Mouse (Mus musculus): ENCODE results near the gene Phb2. TPM values are rescaled to one million over a fixed set of nuclear protein-coding genes. Genes with fewer than 3 reads are reported as not detected.

Phb2 gene
- total RNA-seq, 2 experiments from 2014 or later, result 133 to 144 TPM

- no peak for DNase-seq (ENCODE audit: low spot score in 2 of 2)
- intact Hi-C loops (cut with DNase I), result no loop called here
Measured at GRCm38 (mm10) chr6:124758849-124759232, 46.7 kb downstream of the Phb2 start.

GRCm38 (mm10) chr6:124759259-124759658, 47.1 kb downstream of the Phb2 start:
- peak; percentile 83 to 85 for DNase-seq (ENCODE audit: low spot score in 2 of 2)
- intact Hi-C loops (cut with DNase I), result no loop called here

- intact Hi-C loops (cut with DNase I), result no loop called here
- no peak for DNase-seq (ENCODE audit: low spot score in 2 of 2)
Measured at GRCm38 (mm10) chr6:124765951-124766350, 53.8 kb downstream of the Phb2 start.

Small RNAs within 50 kb of the gene (microRNA-seq; reads per million reads assigned to microRNA genes)
- gene Mir141 (0.53 to 1.0 reads per million in 2 experiments), gene Mir200c (22.9 to 26.6 reads per million in 2 experiments)

Other genes starting within 250 kb of the Phb2 start
- 100 to 1,000 TPM; 371 to 377 TPM for gene Clstn3, start 247.5 kb upstream of the Phb2 start, total RNA-seq (2021)
- gene C1rl, start 219.2 kb upstream of the Phb2 start, total RNA-seq (2021), result under 1 TPM; 0.18 to 0.59 TPM
- gene C1ra, start 199.9 kb upstream of the Phb2 start, total RNA-seq (2021), result 1 to 10 TPM; 1.1 to 1.3 TPM
- 1 to 10 TPM; 1.4 to 1.6 TPM for gene C1s1, start 170.0 kb upstream of the Phb2 start, total RNA-seq (2021)
- gene C1rb, start 142.0 kb upstream of the Phb2 start, total RNA-seq (2021), result under 1 TPM in 1 of 2 experiments, not detected in 1; 0.18 TPM
- under 1 TPM; 0.26 to 0.57 TPM for gene C1s2, start 76.3 kb upstream of the Phb2 start, total RNA-seq (2021)
- gene Lpcat3, start 49.3 kb upstream of the Phb2 start, total RNA-seq (2021), result 10 to 100 TPM; 33.8 to 37.1 TPM
- gene Emg1, start 158 bp upstream of the Phb2 start, total RNA-seq (2021), result 10 to 100 TPM; 45.6 to 45.9 TPM
- 1 to 10 TPM; 3.6 to 4.0 TPM for gene Ptpn6, start 26.4 kb downstream of the Phb2 start, total RNA-seq (2021)
- 100 to 1,000 TPM; 294 to 301 TPM for gene Grcc10, start 29.0 kb downstream of the Phb2 start, total RNA-seq (2021)
- gene Gm45234, start 43.7 kb downstream of the Phb2 start, total RNA-seq (2021), result not detected
- gene Atn1, start 44.2 kb downstream of the Phb2 start, total RNA-seq (2021), result 100 to 1,000 TPM; 147 to 166 TPM
- 100 to 1,000 TPM; 719 to 758 TPM for gene Eno2, start 57.3 kb downstream of the Phb2 start, total RNA-seq (2021)
- gene Lrrc23, start 67.4 kb downstream of the Phb2 start, total RNA-seq (2021), result under 1 TPM; 0.47 to 0.81 TPM
- 1 to 10 TPM; 2.9 to 5.3 TPM for gene Spsb2, start 96.3 kb downstream of the Phb2 start, total RNA-seq (2021)
- 100 to 1,000 TPM; 629 to 634 TPM for gene Tpi1, start 102.0 kb downstream of the Phb2 start, total RNA-seq (2021)
- gene Usp5, start 117.1 kb downstream of the Phb2 start, total RNA-seq (2021), result 100 to 1,000 TPM; 178 to 184 TPM
- 1 to 10 TPM; 1.6 to 1.7 TPM for gene Cdca3, start 117.2 kb downstream of the Phb2 start, total RNA-seq (2021)
- not detected for gene Gnb3, start 127.9 kb downstream of the Phb2 start, total RNA-seq (2021)
- 10 to 100 TPM; 25.9 to 32.9 TPM for gene P3h3, start 145.4 kb downstream of the Phb2 start, total RNA-seq (2021)
- gene Gpr162, start 151.6 kb downstream of the Phb2 start, total RNA-seq (2021), result 100 to 1,000 TPM; 220 to 231 TPM
- gene Cd4, start 175.9 kb downstream of the Phb2 start, total RNA-seq (2021), result 1 to 10 TPM; 1.1 to 1.5 TPM
- 1 to 10 TPM; 2.1 to 3.0 TPM for gene Lag3, start 199.4 kb downstream of the Phb2 start, total RNA-seq (2021)
- gene Ptms, start 207.8 kb downstream of the Phb2 start, total RNA-seq (2021), result 1,000 to 10,000 TPM; 1,161 to 1,212 TPM
- 100 to 1,000 TPM; 670 to 685 TPM for gene Mlf2, start 219.1 kb downstream of the Phb2 start, total RNA-seq (2021)

Data from left cerebral cortex, postnatal 14 days (tissue).